Mouse (Mus musculus): ENCODE results near the gene Zfp932.

- no peak for TF ChIP-seq CTCF (IDR thresholded peaks at IDR 0.05; ENCODE audit: borderline replicate concordance, insufficient read depth, low read length)
- TF ChIP-seq POLR2A (IDR thresholded peaks at IDR 0.05; ENCODE audit: low read depth, low read length): no peak
Measured at GRCm38 (mm10) chr5:110023273-110023672, 27.0 kb downstream of the Zfp932 start.
